Mouse (Mus musculus) CH12.LX (cell line): ENCODE measurements around the gene Col27a1. TPM values are rescaled to one million over a fixed set of nuclear protein-coding genes. Genes with fewer than 3 reads are reported as not detected.

Experiments
- DNase-seq: peaks from one replicate; pipeline ENCODE4 v3.0.0-alpha.2; 2013; ENCODE audit errors: extremely low read depth
- H3K27ac ChIP-seq: 2 replicates; pipeline ENCODE4 v1.5.1; 2012; ENCODE audit warnings: low read depth, mild to moderate bottlenecking, control low read depth, moderate library complexity; ENCODE audit not compliant: insufficient read depth
- H3K27me3 ChIP-seq: replicated peaks from 2 replicates; pipeline ENCODE3; 2012; ENCODE audit warnings: inconsistent platforms
- H3K36me3 ChIP-seq, 2 experiments: replicated peaks in 1 of 2; 2 replicates each; pipeline versions ENCODE3 to v1.6.1; 2012; ENCODE audit warnings: inconsistent platforms in 1 of 2, low read length in 1 of 2, mild to moderate bottlenecking in 1 of 2, mixed read lengths in 1 of 2, moderate library complexity in 1 of 2; ENCODE audit not compliant: control insufficient read depth in 1 of 2, insufficient read depth in 1 of 2
- H3K4me1 ChIP-seq, 2 experiments: 2 replicates each; pipeline ENCODE4 v1.6.1; 2012; ENCODE audit warnings: inconsistent platforms in 1 of 2, moderate library complexity in 1 of 2; ENCODE audit not compliant: insufficient read depth in 2 of 2, control insufficient read depth in 1 of 2
- H3K4me2 ChIP-seq: 2 replicates; pipeline ENCODE4 v1.6.1; 2012; ENCODE audit warnings: low read depth, mild to moderate bottlenecking, control low read depth; ENCODE audit not compliant: poor library complexity, insufficient read depth, severe bottlenecking
- H3K4me3 ChIP-seq, 3 experiments: fragments of 150-350 bp in 1 of 3; sonication (generic) in 1 of 3; replicated peaks in 1 of 3; 2 replicates each; pipeline versions ENCODE3 to v1.5.1; 2011 to 2012; ENCODE audit warnings: low read depth in 2 of 3, low read length in 2 of 3, mild to moderate bottlenecking in 2 of 3, moderate library complexity in 2 of 3, control low read depth in 1 of 3, improper control_type of control experiment in 1 of 3, inconsistent platforms in 1 of 3, mixed read lengths in 1 of 3; ENCODE audit not compliant: poor library complexity in 1 of 3
- H3K79me2 ChIP-seq: replicated peaks from 2 replicates; pipeline ENCODE4 v1.6.1; 2012; ENCODE audit warnings: mild to moderate bottlenecking, moderate library complexity; ENCODE audit not compliant: control insufficient read depth, poor library complexity, insufficient read depth, severe bottlenecking; ENCODE audit errors: extremely low read depth
- H3K9ac ChIP-seq: 2 replicates; pipeline ENCODE4 v1.6.1; 2012; ENCODE audit warnings: low read depth, mild to moderate bottlenecking, control low read depth, moderate library complexity; ENCODE audit not compliant: insufficient read depth
- H3K9me3 ChIP-seq: replicated peaks from 2 replicates; pipeline ENCODE3; 2012; ENCODE audit warnings: low read length, inconsistent platforms, mixed read lengths
- BHLHE40 ChIP-seq: IDR thresholded peaks from 2 replicates; pipeline ENCODE4 v1.6.1; 2011; ENCODE audit warnings: mild to moderate bottlenecking, low read depth, low read length, improper control_type of control experiment
- CHD1 ChIP-seq: IDR thresholded peaks from 2 replicates; pipeline ENCODE4 v1.6.1; 2012; ENCODE audit warnings: low read depth, low read length, improper control_type of control experiment, inconsistent platforms
- CHD2 ChIP-seq: IDR thresholded peaks from 2 replicates; pipeline ENCODE4 v1.6.1; 2011; ENCODE audit warnings: low read length, improper control_type of control experiment
- CTCF ChIP-seq, 2 experiments: IDR thresholded peaks in 1 of 2; conservative IDR thresholded peaks in 1 of 2; 2 replicates each; pipeline ENCODE4 v1.5.1; 2011 to 2012; ENCODE audit warnings: low read depth in 2 of 2, low read length in 2 of 2, improper control_type of control experiment in 1 of 2, inconsistent platforms in 1 of 2, mild to moderate bottlenecking in 1 of 2, moderate library complexity in 1 of 2
- E2F4 ChIP-seq: IDR thresholded peaks from 2 replicates; pipeline ENCODE4 v1.6.1; 2011; ENCODE audit warnings: low read depth, low read length, improper control_type of control experiment; ENCODE audit not compliant: insufficient replicate concordance
- GABPA ChIP-seq: IDR thresholded peaks from 2 replicates; pipeline ENCODE4 v1.6.1; 2012; ENCODE audit warnings: low read depth, low read length, improper control_type of control experiment, inconsistent platforms; ENCODE audit not compliant: insufficient replicate concordance
- HCFC1 ChIP-seq: IDR thresholded peaks from 2 replicates; pipeline ENCODE4 v1.6.1; 2012; ENCODE audit warnings: low read depth, mild to moderate bottlenecking, inconsistent platforms, low read length, improper control_type of control experiment
- IRF4 ChIP-seq: IDR thresholded peaks from 2 replicates; pipeline ENCODE4 v1.6.1; 2014; ENCODE audit warnings: low read depth, mild to moderate bottlenecking, inconsistent platforms, low read length, improper control_type of control experiment
- MAFK ChIP-seq: IDR thresholded peaks from 2 replicates; pipeline ENCODE4 v1.6.1; 2011; ENCODE audit warnings: low read length, improper control_type of control experiment; ENCODE audit not compliant: insufficient replicate concordance
- MAX ChIP-seq: IDR thresholded peaks from 2 replicates; pipeline ENCODE4 v1.6.1; 2011; ENCODE audit warnings: low read length, improper control_type of control experiment
- MAZ ChIP-seq: IDR thresholded peaks from 2 replicates; pipeline ENCODE4 v1.6.1; 2012; ENCODE audit warnings: low read depth, mild to moderate bottlenecking, inconsistent platforms, low read length, improper control_type of control experiment, moderate library complexity
- MEF2A ChIP-seq: IDR thresholded peaks from 2 replicates; pipeline ENCODE4 v1.6.1; 2014; ENCODE audit warnings: low read depth, mild to moderate bottlenecking, inconsistent platforms, low read length, improper control_type of control experiment, borderline replicate concordance
- MXI1 ChIP-seq: IDR thresholded peaks from 2 replicates; pipeline ENCODE4 v1.6.1; 2011; ENCODE audit warnings: mild to moderate bottlenecking, low read depth, low read length, improper control_type of control experiment
- NELFE ChIP-seq: IDR thresholded peaks from 2 replicates; pipeline ENCODE4 v1.6.1; 2011; ENCODE audit warnings: low read depth, low read length, improper control_type of control experiment
- SIN3A ChIP-seq: IDR thresholded peaks from 2 replicates; pipeline ENCODE4 v1.6.1; 2012; ENCODE audit warnings: low read length, improper control_type of control experiment, inconsistent platforms
- TBP ChIP-seq: conservative IDR thresholded peaks from 2 replicates; pipeline ENCODE4 v1.6.1; 2011; ENCODE audit warnings: low read depth, low read length, improper control_type of control experiment
- USF1 ChIP-seq: IDR thresholded peaks from 2 replicates; pipeline ENCODE4 v1.6.1; 2014; ENCODE audit warnings: low read depth, mild to moderate bottlenecking, inconsistent platforms, low read length, improper control_type of control experiment
- USF2 ChIP-seq: conservative IDR thresholded peaks from 2 replicates; pipeline ENCODE4 v1.6.1; 2011; ENCODE audit warnings: low read depth, low read length, improper control_type of control experiment
- ZKSCAN1 ChIP-seq: IDR thresholded peaks from 2 replicates; pipeline ENCODE4 v1.6.1; 2012; ENCODE audit warnings: low read depth, inconsistent platforms, low read length, improper control_type of control experiment, borderline replicate concordance
- ZNF384 ChIP-seq: IDR thresholded peaks from 2 replicates; pipeline ENCODE4 v1.6.1; 2012; ENCODE audit warnings: low read depth, low read length, improper control_type of control experiment, inconsistent platforms
- dilution Hi-C: fragments of 300-500 bp; cut with MboI; formaldehyde crosslinking; loops from 2 replicates; pipeline ENCODE4 v1.14.3; 2020; ENCODE audit warnings: low sequenced_read_pairs; ENCODE audit not compliant: extremely low pct_unique_long_range_greater_than_20kb, extremely low pct_ligation_motif_present
- in situ Hi-C: fragments of 300-500 bp; cut with MboI; formaldehyde crosslinking; loops from 3 replicates; pipeline ENCODE4 v1.14.3; 2019; ENCODE audit warnings: low sequenced_read_pairs, low pct_ligation_motif_present, low pct_unique_long_range_greater_than_20kb, mixed read lengths
- polyA plus RNA-seq: library from polyadenylated mRNA; unstranded; fragments of >175 nt; gene quantifications from 2 replicates; pipeline ENCODE4 v1.2.1, GENCODE M21; 2012; ENCODE audit warnings: low read depth; ENCODE audit not compliant: insufficient read length
- total RNA-seq, 2 experiments: library from RNA; depleted of rRNA; stranded (reverse); fragments of 300-350 nt in 1 of 2; fragments of >200 nt in 1 of 2; gene quantifications; 2 replicates each; pipeline ENCODE4 v1.2.3; 2012 to 2014

The Col27a1 gene
- total and polyA plus RNA-seq, 3 experiments = 0.04 to 0.05 TPM; not detected in 1

GRCm38 (mm10) chr4:63342491-63342890 lies 128.7 kb downstream of the Col27a1 start:
- Histone ChIP-seq H3K27me3 (peaks cover 6% of the 10 kb centered on the region), H3K9me3 (no peaks in the 10 kb centered on the region), H3K4me3 (no peak overlapping the region), H3K4me2 (no peak overlapping the region), H3K36me3 (no peaks in the 10 kb centered on the region)
- dilution Hi-C loops (no loop called here), in situ Hi-C loops (no loop called here)
- TF ChIP-seq NELFE = no peak
- TF ChIP-seq GABPA = no peak
- no peak for TF ChIP-seq CTCF (conservative IDR thresholded peaks at IDR 0.05 in 1 of 2, IDR thresholded peaks at IDR 0.05 in 1 of 2; ENCODE audit: low read depth in 2 of 2, low read length in 2 of 2)
- peak; percentile 19; the same call in 1 of the 2 replicates for TF ChIP-seq MAX
- TF ChIP-seq HCFC1 = no peak
- TF ChIP-seq ZKSCAN1 = no peak
- peak; percentile 6; the same call in 1 of the 2 replicates for TF ChIP-seq USF1
- TF ChIP-seq E2F4 = no peak
- no peak for TF ChIP-seq MAZ
- no peak for TF ChIP-seq CHD2
- peak; percentile 49; the same call in 1 of the 2 replicates for TF ChIP-seq BHLHE40
- TF ChIP-seq MXI1 = no peak
- no peak for TF ChIP-seq TBP
- TF ChIP-seq, all 38 proteins: peak for 3
- Histone ChIP-seq H3K27ac (no peak overlapping the region), H3K9ac (no peak overlapping the region), H3K4me1 (peaks cover 25 to 33% of the 10 kb centered on the region in 2 experiments), H3K79me2 (no peaks in the 10 kb centered on the region)
- DNase-seq = peak; percentile 43

- Histone ChIP-seq H3K27ac (peak overlapping the region; percentile 24; the same call in 1 of the 2 replicates), H3K79me2 (no peaks in the 10 kb centered on the region), H3K4me3 (no peak overlapping the region), H3K4me1 (peaks cover 25 to 33% of the 10 kb centered on the region in 2 experiments), H3K4me2 (no peak overlapping the region), H3K36me3 (no peaks in the 10 kb centered on the region), H3K27me3 (peaks cover 4% of the 10 kb centered on the region), H3K9ac (peak overlapping the region; percentile 4; the same call in 1 of the 2 replicates), H3K9me3 (no peaks in the 10 kb centered on the region)
- no peak for TF ChIP-seq USF2
- peak; percentile 95 for TF ChIP-seq CHD1
- no peak for TF ChIP-seq MAFK
- TF ChIP-seq E2F4 = no peak
- no peak for TF ChIP-seq ZNF384
- 0 out of 2 replicates have a peak, but pooled peaks have one; percentile 11 for TF ChIP-seq MEF2A
- TF ChIP-seq USF1 = no peak
- no peak for TF ChIP-seq SIN3A
- TF ChIP-seq IRF4 = peak; percentile 51; the same call in 1 of the 2 replicates
- no peak for TF ChIP-seq CHD2
- peak; percentile 64 for TF ChIP-seq TBP
- DNase-seq = peak; percentile 20
- dilution Hi-C loops (no loop called here), in situ Hi-C loops (no loop called here)
Measured at GRCm38 (mm10) chr4:63343608-63344007, 129.8 kb downstream of the Col27a1 start.
